Mouse (Mus musculus): ENCODE results near the gene Tspan7. TPM values are rescaled to one million over a fixed set of nuclear protein-coding genes. Genes with fewer than 3 reads are reported as not detected.
A peak's percentile ranks its signal among the peaks of the same experiment; 100 is the strongest.

Gene Tspan7
- polyA plus RNA-seq (2014; fragmentation: Nextera tagmentation; extraction: Ambion mirVana) = 79.9 and 90.4 TPM in 2 replicates

DNA sequence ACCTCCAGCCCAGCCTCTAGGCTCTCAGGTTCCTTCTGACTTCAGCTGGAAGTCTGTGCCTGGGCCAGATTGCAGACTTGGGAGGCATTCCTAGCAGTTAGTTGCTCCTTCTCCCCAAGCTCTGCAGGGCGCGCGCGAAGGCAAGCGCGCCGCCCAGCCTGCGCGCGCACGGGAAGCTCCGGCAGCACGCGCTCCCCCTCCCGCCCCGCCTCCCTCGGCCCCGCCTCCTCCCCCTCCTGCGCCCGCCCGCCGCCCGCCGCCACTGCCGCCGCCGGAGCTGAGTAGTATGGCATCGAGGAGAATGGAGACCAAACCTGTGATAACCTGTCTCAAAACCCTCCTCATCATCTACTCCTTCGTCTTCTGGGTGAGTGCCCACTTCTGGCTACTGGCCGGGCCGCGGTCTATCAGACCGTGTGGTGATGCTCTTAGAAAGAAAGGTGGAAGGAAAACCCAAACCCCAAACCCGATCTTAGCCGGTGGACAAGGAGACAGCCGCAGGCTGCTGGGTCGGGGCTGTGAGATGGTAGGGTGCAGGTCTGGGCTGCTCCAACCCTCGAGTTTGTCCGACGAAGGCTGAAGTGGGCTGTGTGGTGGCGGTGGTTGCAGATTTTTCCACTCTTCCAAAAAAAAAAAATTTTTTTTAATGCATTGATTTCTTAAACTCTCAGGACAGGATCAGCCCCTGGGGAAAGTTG is at the start of gene Tspan7:
Gene Tspan7, plus strand, starts transcription at position 287 of the 698 bp plus-strand sequence.
- Histone ChIP-seq H3K27me3 (ENCODE audit: control insufficient read depth, insufficient read depth, low read length) (no peaks in the 10 kb centered on the region), H3K4me3 (ENCODE audit: low read depth, low read length) (peak within 1 kb of the TSS; percentile 39), H3K4me1 (ENCODE audit: control insufficient read depth, insufficient read depth, low read length) (no peaks in the 10 kb centered on the region), H3K9me3 (ENCODE audit: control insufficient read depth, low read depth, low read length) (no peaks in the 10 kb centered on the region), H3K4me2 (replicated peaks; ENCODE audit: low read depth, low read length) (peak within 1 kb of the TSS; percentile 60), H3K9ac (replicated peaks; ENCODE audit: low read depth, low read length) (peak within 1 kb of the TSS; percentile 14; the same call in 1 of the 2 replicates), H3K27ac (ENCODE audit: low read length) (no peak within 1 kb of the TSS), H3K36me3 (ENCODE audit: control insufficient read depth, insufficient read depth, low read length) (no peaks in the 10 kb centered on the region)
- WGBS = 11% methylated on average over 38 of the region's 41 CpGs
- ATAC-seq (ENCODE audit: insufficient number of reproducible peaks, insufficient read depth, low FRiP score, low read depth) = peak; percentile 61; the same call in 1 of the 2 replicates

DNA sequence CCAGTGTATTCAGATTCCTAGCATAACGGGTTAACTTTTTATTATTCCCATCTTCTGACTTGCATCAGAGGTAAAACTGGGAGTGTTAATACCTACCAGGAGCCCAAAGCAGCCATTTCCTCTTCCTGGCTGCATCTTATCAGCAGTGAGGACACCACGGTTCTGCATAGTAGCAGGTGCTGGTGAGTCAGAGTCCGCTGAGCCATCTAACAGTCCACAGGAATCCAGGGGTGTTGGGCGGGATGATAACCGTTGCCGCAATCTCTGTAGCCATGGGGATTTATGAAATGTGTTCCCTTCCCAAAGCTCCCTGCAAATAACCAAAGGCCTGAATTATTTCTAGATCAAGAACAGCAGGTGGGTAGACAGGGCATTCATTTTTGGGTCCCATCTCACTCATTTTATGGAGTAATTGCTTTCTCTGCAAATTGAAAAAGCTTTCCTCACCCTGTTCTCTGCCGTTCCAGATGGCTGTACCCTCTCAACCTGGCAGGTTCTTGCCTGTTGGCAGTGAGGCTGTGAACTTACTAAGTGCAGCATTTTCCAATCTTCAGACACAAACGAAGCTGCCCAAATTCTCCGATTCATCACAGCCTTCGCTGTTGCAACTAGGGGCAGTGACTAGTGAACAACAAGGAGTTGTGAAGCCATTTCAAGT is 35.5 kb upstream of the Tspan7 start:
- no peak for ATAC-seq (ENCODE audit: insufficient number of reproducible peaks, insufficient read depth, low FRiP score, low read depth)
- no peak overlapping the region for H3K4me3 ChIP-seq (ENCODE audit: low read depth, low read length)
- no peaks in the 10 kb centered on the region for H3K27me3 ChIP-seq (ENCODE audit: control insufficient read depth, insufficient read depth, low read length)
- H3K36me3 ChIP-seq (ENCODE audit: control insufficient read depth, insufficient read depth, low read length) = no peaks in the 10 kb centered on the region
- no peak overlapping the region for H3K9ac ChIP-seq (replicated peaks; ENCODE audit: low read depth, low read length)
- H3K27ac ChIP-seq (ENCODE audit: low read length) = no peak overlapping the region
- H3K4me1 ChIP-seq (ENCODE audit: control insufficient read depth, insufficient read depth, low read length) = no peaks in the 10 kb centered on the region
- WGBS = 81% methylated on average over 10 of the region's 10 CpGs
- no peaks in the 10 kb centered on the region for H3K9me3 ChIP-seq (ENCODE audit: control insufficient read depth, low read depth, low read length)
- H3K4me2 ChIP-seq (replicated peaks; ENCODE audit: low read depth, low read length) = no peak overlapping the region

DNA sequence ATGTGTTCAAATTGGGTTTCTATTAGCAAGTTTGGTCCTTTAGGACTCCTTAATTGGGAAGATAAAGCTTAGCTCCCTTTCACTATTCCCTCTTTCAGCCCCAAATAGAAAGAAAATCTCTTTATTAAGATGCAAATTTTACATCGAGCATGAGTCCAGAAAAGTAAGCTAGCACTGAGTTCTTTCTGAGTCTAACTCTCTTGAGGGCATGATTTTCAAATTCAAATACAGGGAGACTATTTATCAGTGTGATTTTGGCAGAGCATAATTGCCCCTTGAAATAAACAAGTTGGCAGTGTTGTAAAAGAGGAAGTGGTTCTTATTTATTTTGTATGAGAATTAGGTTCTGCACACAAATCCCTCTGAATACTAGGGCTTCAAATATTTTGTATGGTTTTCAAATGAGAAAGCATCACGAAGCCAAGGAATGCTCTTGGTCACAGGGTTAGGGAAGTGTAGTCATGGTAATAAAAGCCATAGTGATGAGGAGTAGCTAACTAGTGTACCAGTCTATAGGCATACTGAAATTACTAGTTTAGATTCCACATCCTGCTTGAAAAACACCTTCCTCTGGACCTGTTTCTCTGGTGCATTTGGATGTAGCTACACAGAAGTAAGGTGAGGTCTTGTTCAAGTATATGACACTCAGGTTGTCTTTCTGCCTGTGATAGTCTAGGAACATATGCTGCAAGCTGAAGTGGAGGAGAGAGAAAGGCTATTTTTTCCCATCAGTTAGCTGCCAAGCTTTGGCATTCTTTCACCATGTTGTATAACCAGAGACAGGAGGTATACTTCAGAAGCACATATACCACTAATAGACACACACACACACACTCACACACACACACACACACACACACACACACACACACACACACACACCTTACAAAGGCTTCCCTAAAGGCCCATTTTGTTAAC is 34.6 kb upstream of the Tspan7 start:
- WGBS = 61% methylated on average over 2 of the region's 2 CpGs
- no peaks in the 10 kb centered on the region for H3K4me1 ChIP-seq (ENCODE audit: control insufficient read depth, insufficient read depth, low read length)
- no peaks in the 10 kb centered on the region for H3K9me3 ChIP-seq (ENCODE audit: control insufficient read depth, low read depth, low read length)
- H3K27ac ChIP-seq (ENCODE audit: low read length) = no peak overlapping the region
- no peaks in the 10 kb centered on the region for H3K36me3 ChIP-seq (ENCODE audit: control insufficient read depth, insufficient read depth, low read length)
- no peak overlapping the region for H3K9ac ChIP-seq (replicated peaks; ENCODE audit: low read depth, low read length)
- ATAC-seq (ENCODE audit: insufficient number of reproducible peaks, insufficient read depth, low FRiP score, low read depth) = no peak
- H3K4me3 ChIP-seq (ENCODE audit: low read depth, low read length) = no peak overlapping the region
- H3K4me2 ChIP-seq (replicated peaks; ENCODE audit: low read depth, low read length) = no peak overlapping the region
- H3K27me3 ChIP-seq (ENCODE audit: control insufficient read depth, insufficient read depth, low read length) = no peaks in the 10 kb centered on the region

DNA sequence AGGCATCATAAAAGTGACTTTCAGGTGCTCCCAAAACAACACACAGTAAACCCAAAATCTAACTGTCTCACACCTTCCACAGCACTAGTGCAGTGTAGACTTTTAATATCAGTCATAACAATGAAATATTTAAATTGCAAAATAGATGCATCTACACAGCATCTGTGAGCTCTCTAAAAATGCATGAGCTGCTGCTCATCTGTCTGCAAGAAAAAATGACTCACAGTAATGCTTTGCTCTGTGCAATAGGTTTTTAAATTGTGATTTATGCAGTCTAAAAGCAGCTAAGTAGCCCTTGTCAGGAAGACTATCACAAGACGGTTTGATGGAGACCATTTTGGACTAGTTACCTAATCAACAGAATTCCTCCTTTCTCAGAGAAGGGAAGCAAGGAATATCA is 31.2 kb upstream of the Tspan7 start:
- Histone ChIP-seq H3K36me3 (ENCODE audit: control insufficient read depth, insufficient read depth, low read length) (no peaks in the 10 kb centered on the region), H3K4me3 (ENCODE audit: low read depth, low read length) (no peak overlapping the region), H3K9ac (replicated peaks; ENCODE audit: low read depth, low read length) (no peak overlapping the region), H3K27ac (ENCODE audit: low read length) (no peak overlapping the region), H3K27me3 (ENCODE audit: control insufficient read depth, insufficient read depth, low read length) (no peaks in the 10 kb centered on the region), H3K9me3 (ENCODE audit: control insufficient read depth, low read depth, low read length) (no peaks in the 10 kb centered on the region), H3K4me1 (ENCODE audit: control insufficient read depth, insufficient read depth, low read length) (no peaks in the 10 kb centered on the region), H3K4me2 (replicated peaks; ENCODE audit: low read depth, low read length) (no peak overlapping the region)
- no peak for ATAC-seq (ENCODE audit: insufficient number of reproducible peaks, insufficient read depth, low FRiP score, low read depth)
- 41% methylated on average over 1 of the region's 1 CpGs for WGBS

DNA sequence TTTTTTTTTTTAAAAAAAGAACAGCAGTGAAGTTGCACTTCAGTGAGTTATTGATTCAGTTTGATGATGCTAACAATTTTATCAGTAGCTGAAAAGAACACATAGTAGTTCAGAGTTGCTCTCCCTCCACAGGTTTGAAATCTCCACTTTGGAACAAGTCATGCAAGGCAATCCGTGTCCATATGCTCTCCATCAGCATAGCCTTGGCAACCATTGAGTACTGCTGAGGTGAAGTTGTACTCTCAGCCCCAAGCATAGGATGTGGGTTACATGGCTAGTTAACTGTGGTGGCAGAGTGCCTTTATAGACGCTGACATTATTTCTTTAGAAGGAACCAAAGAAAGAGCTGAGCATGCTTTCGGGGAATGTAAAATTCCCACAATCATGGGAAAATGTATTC is 27.7 kb upstream of the Tspan7 start:
- Histone ChIP-seq H3K9me3 (ENCODE audit: control insufficient read depth, low read depth, low read length) (no peaks in the 10 kb centered on the region), H3K9ac (replicated peaks; ENCODE audit: low read depth, low read length) (no peak overlapping the region), H3K27ac (ENCODE audit: low read length) (no peak overlapping the region), H3K4me1 (ENCODE audit: control insufficient read depth, insufficient read depth, low read length) (no peaks in the 10 kb centered on the region), H3K4me2 (replicated peaks; ENCODE audit: low read depth, low read length) (no peak overlapping the region), H3K36me3 (ENCODE audit: control insufficient read depth, insufficient read depth, low read length) (no peaks in the 10 kb centered on the region), H3K27me3 (ENCODE audit: control insufficient read depth, insufficient read depth, low read length) (no peaks in the 10 kb centered on the region), H3K4me3 (ENCODE audit: low read depth, low read length) (no peak overlapping the region)
- WGBS = 86% methylated on average over 3 of the region's 3 CpGs
- no peak for ATAC-seq (ENCODE audit: insufficient number of reproducible peaks, insufficient read depth, low FRiP score, low read depth)

DNA sequence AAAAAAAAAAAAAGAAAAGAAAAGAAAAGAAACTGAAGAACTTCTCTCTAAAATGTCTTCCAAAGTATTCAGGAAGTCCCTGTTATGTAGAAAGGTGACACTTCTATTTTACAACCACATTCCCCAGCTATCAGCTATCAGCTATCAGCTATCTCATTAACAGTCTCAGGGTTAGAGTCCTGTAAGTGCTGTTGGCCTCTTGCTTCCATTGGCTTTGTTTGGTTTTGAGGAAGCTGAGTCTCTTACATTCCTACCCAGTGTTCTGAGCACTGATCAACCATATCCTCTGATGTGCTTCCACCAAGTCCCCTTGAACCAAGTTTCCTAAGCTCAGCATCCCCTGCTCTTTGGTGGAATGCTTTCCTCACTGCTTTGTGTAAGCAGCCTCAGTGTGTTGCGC is 7.9 kb upstream of the Tspan7 start:
- no peak overlapping the region for H3K4me3 ChIP-seq (ENCODE audit: low read depth, low read length)
- H3K27ac ChIP-seq (ENCODE audit: low read length) = no peak overlapping the region
- no peak for ATAC-seq (ENCODE audit: insufficient number of reproducible peaks, insufficient read depth, low FRiP score, low read depth)
- H3K9me3 ChIP-seq (ENCODE audit: control insufficient read depth, low read depth, low read length) = no peaks in the 10 kb centered on the region
- H3K27me3 ChIP-seq (ENCODE audit: control insufficient read depth, insufficient read depth, low read length) = no peaks in the 10 kb centered on the region
- H3K36me3 ChIP-seq (ENCODE audit: control insufficient read depth, insufficient read depth, low read length) = no peaks in the 10 kb centered on the region
- no peak overlapping the region for H3K4me2 ChIP-seq (replicated peaks; ENCODE audit: low read depth, low read length)
- H3K9ac ChIP-seq (replicated peaks; ENCODE audit: low read depth, low read length) = no peak overlapping the region
- H3K4me1 ChIP-seq (ENCODE audit: control insufficient read depth, insufficient read depth, low read length) = no peaks in the 10 kb centered on the region
- 94% methylated on average over 1 of the region's 1 CpGs for WGBS

DNA sequence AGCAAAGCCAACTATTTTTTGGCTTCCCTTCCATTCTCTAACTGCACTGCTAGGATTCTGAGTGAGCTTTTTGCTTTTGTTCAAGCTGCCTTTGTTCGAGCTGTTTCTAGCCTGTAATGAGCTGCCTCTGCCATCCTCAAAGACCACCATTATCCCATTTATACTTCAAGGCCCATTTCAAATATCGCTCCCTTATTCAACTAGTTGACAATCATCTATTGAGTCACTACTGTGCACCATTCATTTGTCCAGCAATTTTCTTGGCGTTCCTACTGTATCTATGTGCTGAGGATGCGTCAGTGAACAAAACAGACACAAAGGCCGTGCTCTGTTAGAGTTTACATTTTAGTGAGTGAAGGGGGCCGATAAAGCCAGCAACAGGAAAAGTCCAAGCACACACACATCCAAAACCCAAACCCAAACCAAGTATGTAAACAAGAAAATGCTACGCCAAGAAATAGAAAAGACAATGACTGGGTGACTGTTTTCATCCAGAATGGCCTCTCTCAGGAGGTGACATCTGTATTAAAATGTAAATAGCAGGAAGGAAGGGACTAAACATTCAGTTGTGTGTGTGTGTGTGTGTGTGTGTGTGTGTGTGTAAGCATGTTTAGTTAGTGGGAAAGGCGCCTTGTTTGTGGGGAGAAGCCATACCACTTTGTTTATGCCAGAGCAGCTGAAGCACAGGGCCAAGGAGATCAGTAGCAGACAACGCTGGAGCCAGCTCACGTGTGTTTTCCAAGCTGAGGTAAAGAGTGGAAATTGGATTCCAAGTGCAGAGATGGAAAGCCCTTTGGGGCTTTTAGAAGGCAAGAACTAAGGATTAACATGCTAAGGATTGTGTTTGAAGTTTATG is 5.7 kb upstream of the Tspan7 start:
- H3K4me3 ChIP-seq (ENCODE audit: low read depth, low read length) = no peak overlapping the region
- no peaks in the 10 kb centered on the region for H3K36me3 ChIP-seq (ENCODE audit: control insufficient read depth, insufficient read depth, low read length)
- WGBS = 74% methylated on average over 10 of the region's 10 CpGs
- no peaks in the 10 kb centered on the region for H3K4me1 ChIP-seq (ENCODE audit: control insufficient read depth, insufficient read depth, low read length)
- H3K9ac ChIP-seq (replicated peaks; ENCODE audit: low read depth, low read length) = no peak overlapping the region
- no peaks in the 10 kb centered on the region for H3K27me3 ChIP-seq (ENCODE audit: control insufficient read depth, insufficient read depth, low read length)
- H3K4me2 ChIP-seq (replicated peaks; ENCODE audit: low read depth, low read length) = no peak overlapping the region
- ATAC-seq (ENCODE audit: insufficient number of reproducible peaks, insufficient read depth, low FRiP score, low read depth) = no peak
- no peak overlapping the region for H3K27ac ChIP-seq (ENCODE audit: low read length)
- no peaks in the 10 kb centered on the region for H3K9me3 ChIP-seq (ENCODE audit: control insufficient read depth, low read depth, low read length)

DNA sequence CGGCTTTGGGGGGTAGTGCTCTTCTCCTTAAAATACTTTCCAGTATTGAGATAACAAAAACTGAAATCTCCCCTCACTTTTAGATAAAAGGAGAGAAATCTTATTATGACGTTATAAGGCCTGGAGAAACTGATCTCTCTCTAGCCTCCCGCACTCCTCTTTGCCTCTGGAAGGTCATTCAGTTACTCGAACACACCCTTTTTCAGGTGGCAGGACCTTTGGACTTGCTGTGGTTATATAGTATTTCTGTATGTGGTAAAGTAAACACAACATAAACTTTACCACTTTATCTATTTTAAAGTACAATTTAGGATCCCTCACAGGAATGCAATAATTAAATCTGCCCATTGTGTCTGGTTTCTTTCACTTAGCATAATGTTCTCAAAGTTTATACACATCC is 5.0 kb upstream of the Tspan7 start:
- H3K9ac ChIP-seq (replicated peaks; ENCODE audit: low read depth, low read length) = no peak overlapping the region
- no peak for ATAC-seq (ENCODE audit: insufficient number of reproducible peaks, insufficient read depth, low FRiP score, low read depth)
- H3K4me2 ChIP-seq (replicated peaks; ENCODE audit: low read depth, low read length) = no peak overlapping the region
- no peak overlapping the region for H3K4me3 ChIP-seq (ENCODE audit: low read depth, low read length)
- H3K27me3 ChIP-seq (ENCODE audit: control insufficient read depth, insufficient read depth, low read length) = no peaks in the 10 kb centered on the region
- H3K27ac ChIP-seq (ENCODE audit: low read length) = no peak overlapping the region
- no peaks in the 10 kb centered on the region for H3K36me3 ChIP-seq (ENCODE audit: control insufficient read depth, insufficient read depth, low read length)
- WGBS = 76% methylated on average over 4 of the region's 4 CpGs
- no peaks in the 10 kb centered on the region for H3K9me3 ChIP-seq (ENCODE audit: control insufficient read depth, low read depth, low read length)
- H3K4me1 ChIP-seq (ENCODE audit: control insufficient read depth, insufficient read depth, low read length) = no peaks in the 10 kb centered on the region

Measured in stomach, embryonic 14.5 days (tissue).